Mouse (Mus musculus) 416B (cell line): ENCODE measurements around the gene Clcnkb.

ENCODE experiments used
- DNase-seq: peaks from one replicate; pipeline ENCODE4 v3.0.0; 2011; ENCODE audit warnings: low read depth

Clcnkb gene

DNA sequence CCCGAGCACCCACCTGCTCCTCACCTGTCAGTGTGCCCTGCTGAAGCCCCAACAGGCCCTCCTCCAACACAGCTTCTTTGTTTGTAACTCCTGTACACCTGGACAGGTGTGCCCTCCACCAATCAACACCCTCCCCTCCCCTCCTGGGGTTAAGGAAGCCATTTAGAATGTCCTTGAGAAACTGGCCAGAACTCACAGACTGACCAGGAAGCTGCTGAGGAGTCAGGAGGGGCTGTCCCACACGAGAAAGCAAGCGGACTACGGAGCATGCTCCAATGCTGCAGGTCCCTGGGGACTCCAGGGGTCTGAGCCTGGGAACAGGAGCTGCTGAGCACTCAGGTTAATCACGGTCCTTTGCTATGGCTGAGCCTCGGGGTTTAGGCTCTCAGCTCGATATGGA lies at the start of gene Clcnkb:
Gene Clcnkb (minus strand): TSS at position 91 of the 400 bp plus-strand sequence.
- no peak for DNase-seq

- no peak for DNase-seq
Observed at GRCm38 (mm10) chr4:141464722-141465121, 48.9 kb upstream of the Clcnkb start.

GRCm38 (mm10) chr4:141463472-141463871 lies 47.7 kb upstream of the Clcnkb start:
- no peak for DNase-seq

GRCm38 (mm10) chr4:141461576-141461975 lies 45.8 kb upstream of the Clcnkb start:
- DNase-seq, result no peak

DNA sequence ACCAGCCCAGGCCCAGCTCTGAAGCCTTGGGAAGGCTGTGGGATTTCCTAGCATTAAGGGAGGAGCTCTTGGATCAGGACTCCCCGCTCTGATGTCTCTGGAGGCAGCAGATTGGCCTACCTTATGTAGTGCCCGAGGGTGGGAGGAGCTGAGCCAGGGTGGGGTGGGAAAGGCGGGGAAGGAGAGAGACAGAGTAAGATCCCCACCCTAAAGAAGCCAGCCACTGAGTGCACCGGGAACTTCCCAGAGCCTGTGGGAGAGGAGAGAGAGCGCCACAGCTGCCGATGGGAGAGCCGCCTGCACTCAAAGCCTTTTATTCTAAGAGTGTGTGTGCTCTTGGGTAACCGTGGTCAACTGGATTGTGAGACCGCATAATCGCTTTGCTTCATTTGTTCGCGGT lies 45.3 kb upstream of the Clcnkb start:
- no peak for DNase-seq

DNA sequence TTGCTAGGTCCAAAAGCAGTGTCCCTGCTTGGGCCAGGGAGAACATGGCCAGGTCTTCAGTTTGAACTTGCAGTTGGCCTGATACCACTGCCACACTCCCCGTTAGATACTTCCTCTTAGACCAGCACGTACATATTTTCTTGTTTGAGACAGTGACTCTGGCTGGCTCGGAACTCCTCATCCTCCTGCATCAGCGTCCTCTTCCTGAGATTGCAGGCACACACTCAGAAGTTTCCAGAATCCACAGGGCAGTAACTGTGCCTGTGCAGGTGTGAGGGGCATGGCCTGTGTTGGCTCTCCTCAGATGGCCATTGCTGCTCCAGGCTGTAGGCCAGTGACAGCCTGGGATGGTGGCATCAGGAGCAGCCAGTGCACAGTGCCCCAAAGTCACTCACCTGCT lies 44.7 kb upstream of the Clcnkb start:
- DNase-seq, result no peak

- DNase-seq, result no peak
Observed at GRCm38 (mm10) chr4:141459766-141460165, 44.0 kb upstream of the Clcnkb start.

- DNase-seq, result no peak
Observed at GRCm38 (mm10) chr4:141458888-141459287, 43.1 kb upstream of the Clcnkb start.

GRCm38 (mm10) chr4:141458236-141458635 lies 42.4 kb upstream of the Clcnkb start:
- DNase-seq, result peak; percentile 31

DNA sequence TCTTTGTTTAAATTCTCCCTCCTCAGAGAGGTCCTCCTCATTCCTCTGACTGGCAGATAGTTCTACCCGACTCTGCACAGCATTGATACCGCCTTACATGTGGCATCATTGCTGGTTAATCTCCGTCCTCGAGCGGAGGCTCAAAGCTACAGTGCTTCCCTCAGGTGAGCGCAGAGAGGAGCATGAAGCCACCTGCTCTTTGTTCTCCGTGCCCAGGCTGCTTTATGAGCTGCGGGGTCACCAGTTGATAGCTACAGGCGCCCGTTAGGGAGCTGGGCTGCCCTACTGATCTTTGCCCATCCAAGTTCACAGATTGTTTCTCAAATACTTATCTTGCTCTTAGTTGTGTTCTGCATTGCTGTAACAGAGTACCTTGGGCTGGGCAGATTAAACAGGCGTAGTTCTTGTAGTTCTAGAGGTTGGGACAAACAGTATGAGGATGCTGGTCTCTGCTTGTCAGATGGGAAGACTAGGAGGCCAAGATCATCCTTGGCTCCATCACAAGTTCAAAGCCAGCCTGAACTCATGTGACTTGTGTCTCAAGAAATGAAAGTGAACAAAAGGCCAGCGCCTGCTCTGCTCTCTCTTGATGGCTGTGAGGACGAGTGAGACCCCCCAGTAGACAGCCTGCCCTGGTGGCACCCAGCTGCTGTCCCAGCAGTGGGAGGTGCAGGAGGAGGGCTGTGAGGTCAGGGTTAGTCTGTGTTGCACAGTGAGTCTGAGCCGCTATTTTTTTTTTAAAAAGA lies 40.6 kb upstream of the Clcnkb start:
- DNase-seq, result no peak

GRCm38 (mm10) chr4:141455526-141455925 lies 39.7 kb upstream of the Clcnkb start:
- no peak for DNase-seq

DNA sequence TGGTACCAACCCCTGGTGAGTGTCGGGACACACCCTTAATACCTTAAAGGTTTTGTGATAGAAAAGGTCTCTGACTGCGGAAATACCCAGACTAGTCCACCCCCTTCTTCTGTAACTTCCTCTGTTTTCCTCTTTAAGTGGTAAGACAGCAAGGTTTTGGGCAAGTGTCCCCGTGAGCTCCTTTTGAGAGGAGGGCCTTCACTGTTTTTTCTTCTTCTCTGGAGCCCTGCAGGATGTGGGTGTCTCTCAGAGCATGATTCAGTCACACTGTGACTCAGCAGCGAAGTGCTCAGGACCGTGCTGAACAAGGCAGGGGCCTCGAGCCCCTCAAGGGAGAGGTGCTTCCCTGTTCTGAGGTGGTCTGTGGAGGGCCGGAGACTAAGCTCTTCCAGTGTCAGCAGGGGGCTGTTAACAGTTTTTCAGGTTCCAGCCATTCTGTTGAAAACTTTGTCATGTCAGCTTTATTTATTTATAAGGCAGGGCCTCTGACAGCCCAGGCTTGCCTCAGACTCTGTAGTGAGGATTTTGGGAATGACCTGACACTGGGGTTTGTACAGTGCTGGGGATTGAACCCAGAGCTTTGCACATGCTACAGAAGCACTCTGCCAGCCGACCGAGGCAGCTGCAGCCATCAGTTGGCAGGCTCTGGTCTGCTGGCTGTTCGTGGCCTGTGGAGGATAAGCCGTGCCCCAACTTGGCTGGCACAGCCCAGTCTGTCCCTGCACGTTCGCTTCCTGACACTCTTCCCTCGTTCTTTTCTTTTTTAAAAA lies 39.0 kb upstream of the Clcnkb start:
- peak; percentile 86 for DNase-seq

DNA sequence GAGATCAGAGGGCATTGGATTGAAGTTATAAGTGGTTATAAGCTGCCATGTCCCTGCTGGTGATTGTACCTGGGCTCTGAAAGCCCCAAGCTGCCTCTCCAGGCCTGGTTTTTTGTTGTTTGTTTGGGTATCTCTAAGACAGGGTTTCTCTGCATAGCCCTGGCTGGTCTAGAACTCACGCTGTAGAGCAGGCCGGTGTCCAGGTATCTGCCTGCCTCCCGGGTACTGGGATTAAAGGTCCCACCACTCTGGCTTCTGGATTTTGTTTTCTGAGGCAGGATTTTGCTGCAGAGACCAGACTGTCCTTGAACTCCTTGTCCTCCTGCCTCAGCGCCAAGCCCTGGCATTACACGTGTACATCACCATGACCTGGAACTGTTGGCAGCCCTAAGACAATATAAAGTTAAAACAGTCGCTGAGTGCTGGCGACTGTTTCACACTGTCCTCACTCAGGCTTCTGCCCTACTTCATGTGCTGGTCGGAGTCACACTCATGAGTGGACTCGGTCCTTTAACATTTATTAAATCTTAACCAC lies 36.2 kb upstream of the Clcnkb start:
- no peak for DNase-seq

GRCm38 (mm10) chr4:141451251-141451650 lies 35.4 kb upstream of the Clcnkb start:
- peak; percentile 37 for DNase-seq

GRCm38 (mm10) chr4:141446211-141446610 lies 30.4 kb upstream of the Clcnkb start:
- no peak for DNase-seq

DNA sequence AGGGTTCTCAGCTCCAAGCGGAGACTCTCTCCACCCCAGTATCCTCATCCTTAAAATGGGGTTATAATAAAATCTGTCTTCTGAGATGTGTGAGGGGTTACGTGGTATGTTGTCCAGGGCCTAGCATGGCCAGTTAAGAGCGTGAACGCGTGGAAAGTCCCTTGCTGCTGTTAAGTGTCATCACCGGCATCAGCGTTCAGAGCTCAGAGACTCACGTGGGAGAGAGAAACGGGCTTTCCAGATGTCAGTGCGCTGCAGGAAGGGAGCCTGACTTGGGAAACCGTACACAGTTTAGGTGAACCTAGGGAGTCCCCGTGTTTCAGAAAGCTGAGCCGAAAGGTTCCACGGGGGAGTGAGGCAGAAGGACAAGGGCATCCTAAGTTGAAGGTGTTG lies 29.5 kb upstream of the Clcnkb start:
- DNase-seq, result no peak

GRCm38 (mm10) chr4:141444451-141445327 lies 28.9 kb upstream of the Clcnkb start, which contains the start of gene Zbtb17:
Gene Zbtb17, plus strand, starts transcription at chr4:141444654.
- peak; percentile 87 for DNase-seq

DNA sequence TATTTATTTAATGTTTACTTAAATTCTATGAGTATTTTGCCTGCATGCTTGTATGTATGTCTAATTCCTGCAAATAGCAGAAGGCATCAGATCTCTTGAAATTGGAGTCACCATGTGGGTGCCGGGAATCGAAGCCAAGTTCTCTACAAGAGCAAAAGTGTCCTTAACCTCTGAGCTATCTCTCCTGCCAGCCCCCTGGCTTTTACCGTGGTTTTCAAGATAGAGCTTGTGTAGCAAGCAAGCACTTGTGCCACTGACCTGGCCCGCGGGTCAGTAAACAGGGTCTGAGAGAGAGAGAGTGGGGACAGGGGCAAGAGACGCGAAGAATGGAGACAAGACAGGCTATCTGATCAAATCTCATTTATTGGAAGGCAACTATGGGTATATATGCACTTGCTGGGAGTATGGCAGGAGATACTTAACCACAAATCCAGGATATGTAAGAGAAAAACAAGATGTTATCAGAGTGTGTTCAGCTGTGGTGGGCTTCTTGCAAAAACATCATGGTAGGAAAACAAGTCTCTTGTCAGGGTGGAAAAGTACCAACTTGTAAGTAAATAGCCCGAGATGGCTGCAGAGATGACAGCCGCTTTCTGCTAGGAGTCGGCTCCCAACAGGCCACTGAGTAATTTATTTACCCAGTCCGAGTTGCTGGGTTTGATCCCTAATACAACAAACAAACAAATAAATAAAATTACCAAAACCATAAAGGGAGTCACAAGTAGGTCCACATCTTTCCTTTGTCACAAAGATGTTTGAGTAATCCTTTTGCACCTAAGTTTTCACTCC lies 28.0 kb upstream of the Clcnkb start:
- no peak for DNase-seq

- DNase-seq, result no peak
Observed at GRCm38 (mm10) chr4:141440877-141441276, 25.1 kb upstream of the Clcnkb start.

- no peak for DNase-seq
Observed at GRCm38 (mm10) chr4:141439083-141439803, 23.4 kb upstream of the Clcnkb start.

- no peak for DNase-seq
Observed at GRCm38 (mm10) chr4:141435974-141436373, 20.2 kb upstream of the Clcnkb start, which contains the start of gene Srarp. Gene Srarp, minus strand, starts transcription at chr4:141436105.
